Mouse (Mus musculus) heart, embryonic 12.5 days (tissue): ENCODE measurements around the gene Dusp6. TPM values are rescaled to one million over a fixed set of nuclear protein-coding genes. Genes with fewer than 3 reads are reported as not detected.

ENCODE experiments used
- polyA plus RNA-seq: library from polyadenylated mRNA; unstranded; fragments of >200 nt; fragmentation: Nextera tagmentation; extraction: Ambion mirVana; gene quantifications from 2 replicates; pipeline ENCODE4 v1.2.1, GENCODE M21; 2016

The Dusp6 gene
- polyA plus RNA-seq, 1 experiment from 2014 or later = 52.6 TPM

Other genes starting within 250 kb of the Dusp6 start
- gene Poc1b, start 156.2 kb upstream of the Dusp6 start, polyA plus RNA-seq = 11.2 and 12.0 TPM in 2 replicates
- gene Galnt4, start 155.1 kb upstream of the Dusp6 start, polyA plus RNA-seq = 8.4 and 8.6 TPM in 2 replicates
- not detected in 2 replicates for gene Phxr2, start 136.9 kb upstream of the Dusp6 start, polyA plus RNA-seq